Mouse (Mus musculus) kidney, adult 2 months (tissue): ENCODE measurements around the gene Bloc1s4.

Experiments used
- CTCF ChIP-seq: fragments of 200-500 bp; conservative IDR thresholded peaks from 2 replicates; pipeline ENCODE4 v1.5.1; 2011; ENCODE audit warnings: low read depth, mild to moderate bottlenecking, control low read depth, low read length, moderate library complexity, mixed read lengths; ENCODE audit not compliant: insufficient read depth, insufficient read length
- POLR2A ChIP-seq: fragments of 200-500 bp; IDR thresholded peaks from one replicate; pipeline ENCODE4 v1.6.1; 2011; ENCODE audit warnings: low read depth, low read length, control low read depth

- TF ChIP-seq CTCF, result no peak
- TF ChIP-seq POLR2A, result no peak
Measured at GRCm38 (mm10) chr5:36705792-36706191, 42.7 kb downstream of the Bloc1s4 start.
